Mouse (Mus musculus): ENCODE data around the gene Abraxas2. TPM values are rescaled to one million over a fixed set of nuclear protein-coding genes. Genes with fewer than 3 reads are reported as not detected.

Abraxas2 gene
- polyA plus RNA-seq, 1 experiment, result 20.1 TPM

GRCm38 (mm10) chr7:132888052-132888451 is 29.0 kb downstream of the Abraxas2 start:
- Histone ChIP-seq H3K27ac (ENCODE audit: control insufficient read depth, insufficient read depth, low read depth, low read length, poor library complexity) (no peak overlapping the region), H3K4me3 (replicated peaks; ENCODE audit: control insufficient read depth, low read depth, low read length) (no peak overlapping the region), H3K4me1 (ENCODE audit: control insufficient read depth, insufficient read depth, low read length) (no peaks in the 10 kb centered on the region)
- TF ChIP-seq POLR2A (IDR thresholded peaks at IDR 0.05; ENCODE audit: borderline replicate concordance, control insufficient read depth, low read depth, low read length), result no peak
- 43% methylated on average over 3 of the region's 3 CpGs for WGBS

GRCm38 (mm10) chr7:132888518-132889249 is 29.7 kb downstream of the Abraxas2 start:
- whole genome bisulfite sequencing, result 29% methylated on average over 4 of the region's 4 CpGs
- Histone ChIP-seq H3K27ac (ENCODE audit: control insufficient read depth, insufficient read depth, low read depth, low read length, poor library complexity) (no peak overlapping the region), H3K4me1 (ENCODE audit: control insufficient read depth, insufficient read depth, low read length) (no peaks in the 10 kb centered on the region), H3K4me3 (replicated peaks; ENCODE audit: control insufficient read depth, low read depth, low read length) (no peak overlapping the region)
- TF ChIP-seq POLR2A (IDR thresholded peaks at IDR 0.05; ENCODE audit: borderline replicate concordance, control insufficient read depth, low read depth, low read length) (no peak), CTCF (IDR thresholded peaks at IDR 0.05; ENCODE audit: control insufficient read depth, insufficient read depth, low read length) (no peak)

GRCm38 (mm10) chr7:132889691-132890090 is 30.7 kb downstream of the Abraxas2 start:
- no peak overlapping the region for H3K27ac ChIP-seq (ENCODE audit: control insufficient read depth, insufficient read depth, low read depth, low read length, poor library complexity)
- no peak overlapping the region for H3K4me3 ChIP-seq (replicated peaks; ENCODE audit: control insufficient read depth, low read depth, low read length)
- no peak for TF ChIP-seq CTCF (IDR thresholded peaks at IDR 0.05; ENCODE audit: control insufficient read depth, insufficient read depth, low read length)
- TF ChIP-seq POLR2A (IDR thresholded peaks at IDR 0.05; ENCODE audit: borderline replicate concordance, control insufficient read depth, low read depth, low read length), result no peak
- 85% methylated on average over 8 of the region's 8 CpGs for WGBS
- no peaks in the 10 kb centered on the region for H3K4me1 ChIP-seq (ENCODE audit: control insufficient read depth, insufficient read depth, low read length)

GRCm38 (mm10) chr7:132890201-132890600 is 31.2 kb downstream of the Abraxas2 start:
- H3K4me1 ChIP-seq (ENCODE audit: control insufficient read depth, insufficient read depth, low read length), result no peaks in the 10 kb centered on the region
- H3K27ac ChIP-seq (ENCODE audit: control insufficient read depth, insufficient read depth, low read depth, low read length, poor library complexity), result no peak overlapping the region
- H3K4me3 ChIP-seq (replicated peaks; ENCODE audit: control insufficient read depth, low read depth, low read length), result no peak overlapping the region
- no peak for TF ChIP-seq CTCF (IDR thresholded peaks at IDR 0.05; ENCODE audit: control insufficient read depth, insufficient read depth, low read length)
- no peak for TF ChIP-seq POLR2A (IDR thresholded peaks at IDR 0.05; ENCODE audit: borderline replicate concordance, control insufficient read depth, low read depth, low read length)
- 75% methylated on average over 5 of the region's 5 CpGs for WGBS

GRCm38 (mm10) chr7:132891561-132892310 is 32.7 kb downstream of the Abraxas2 start:
- no peak overlapping the region for H3K27ac ChIP-seq (ENCODE audit: control insufficient read depth, insufficient read depth, low read depth, low read length, poor library complexity)

GRCm38 (mm10) chr7:132892311-132892661 is 33.3 kb downstream of the Abraxas2 start:
- H3K4me3 ChIP-seq (replicated peaks; ENCODE audit: control insufficient read depth, low read depth, low read length), result no peak overlapping the region
- H3K4me1 ChIP-seq (ENCODE audit: control insufficient read depth, insufficient read depth, low read length), result no peaks in the 10 kb centered on the region
- H3K27ac ChIP-seq (ENCODE audit: control insufficient read depth, insufficient read depth, low read depth, low read length, poor library complexity), result no peak overlapping the region
- TF ChIP-seq CTCF (IDR thresholded peaks at IDR 0.05; ENCODE audit: control insufficient read depth, insufficient read depth, low read length) (no peak), POLR2A (IDR thresholded peaks at IDR 0.05; ENCODE audit: borderline replicate concordance, control insufficient read depth, low read depth, low read length) (no peak)
- WGBS, result 64% methylated on average over 4 of the region's 4 CpGs

More at GRCm38 (mm10) chr7:132891561-132892310, 32.7 kb downstream of the Abraxas2 start:
- WGBS, result 81% methylated on average over 5 of the region's 5 CpGs
- TF ChIP-seq POLR2A (IDR thresholded peaks at IDR 0.05; ENCODE audit: borderline replicate concordance, control insufficient read depth, low read depth, low read length) (no peak), CTCF (IDR thresholded peaks at IDR 0.05; ENCODE audit: control insufficient read depth, insufficient read depth, low read length) (no peak)
- Histone ChIP-seq H3K4me3 (replicated peaks; ENCODE audit: control insufficient read depth, low read depth, low read length) (no peak overlapping the region), H3K4me1 (ENCODE audit: control insufficient read depth, insufficient read depth, low read length) (no peaks in the 10 kb centered on the region)

GRCm38 (mm10) chr7:132892806-132893205 is 33.8 kb downstream of the Abraxas2 start:
- Histone ChIP-seq H3K4me3 (replicated peaks; ENCODE audit: control insufficient read depth, low read depth, low read length) (no peak overlapping the region), H3K27ac (ENCODE audit: control insufficient read depth, insufficient read depth, low read depth, low read length, poor library complexity) (no peak overlapping the region), H3K4me1 (ENCODE audit: control insufficient read depth, insufficient read depth, low read length) (no peaks in the 10 kb centered on the region)
- TF ChIP-seq CTCF (IDR thresholded peaks at IDR 0.05; ENCODE audit: control insufficient read depth, insufficient read depth, low read length) (no peak), POLR2A (IDR thresholded peaks at IDR 0.05; ENCODE audit: borderline replicate concordance, control insufficient read depth, low read depth, low read length) (no peak)
- 67% methylated on average over 7 of the region's 7 CpGs for WGBS

- TF ChIP-seq CTCF (IDR thresholded peaks at IDR 0.05; ENCODE audit: control insufficient read depth, insufficient read depth, low read length), result no peak
- no peak for TF ChIP-seq POLR2A (IDR thresholded peaks at IDR 0.05; ENCODE audit: borderline replicate concordance, control insufficient read depth, low read depth, low read length)
- 83% methylated on average over 1 of the region's 1 CpGs for WGBS
- H3K4me3 ChIP-seq (replicated peaks; ENCODE audit: control insufficient read depth, low read depth, low read length), result no peak overlapping the region
- H3K4me1 ChIP-seq (ENCODE audit: control insufficient read depth, insufficient read depth, low read length), result no peaks in the 10 kb centered on the region
- no peak overlapping the region for H3K27ac ChIP-seq (ENCODE audit: control insufficient read depth, insufficient read depth, low read depth, low read length, poor library complexity)
These were observed 34.3 kb downstream of the Abraxas2 start for GRCm38 (mm10) chr7:132893336-132893735.

Data from bone marrow, adult 2 months (tissue).